Mouse (Mus musculus) CH12F3 (cell line): ENCODE measurements around the gene Grm2.

Experiments
- in situ Hi-C: fragments of 300-500 bp; cut with MboI; formaldehyde crosslinking; loops from 2 replicates; pipeline ENCODE4 v1.14.3; 2020; ENCODE audit warnings: low sequenced_read_pairs

Grm2 gene

DNA sequence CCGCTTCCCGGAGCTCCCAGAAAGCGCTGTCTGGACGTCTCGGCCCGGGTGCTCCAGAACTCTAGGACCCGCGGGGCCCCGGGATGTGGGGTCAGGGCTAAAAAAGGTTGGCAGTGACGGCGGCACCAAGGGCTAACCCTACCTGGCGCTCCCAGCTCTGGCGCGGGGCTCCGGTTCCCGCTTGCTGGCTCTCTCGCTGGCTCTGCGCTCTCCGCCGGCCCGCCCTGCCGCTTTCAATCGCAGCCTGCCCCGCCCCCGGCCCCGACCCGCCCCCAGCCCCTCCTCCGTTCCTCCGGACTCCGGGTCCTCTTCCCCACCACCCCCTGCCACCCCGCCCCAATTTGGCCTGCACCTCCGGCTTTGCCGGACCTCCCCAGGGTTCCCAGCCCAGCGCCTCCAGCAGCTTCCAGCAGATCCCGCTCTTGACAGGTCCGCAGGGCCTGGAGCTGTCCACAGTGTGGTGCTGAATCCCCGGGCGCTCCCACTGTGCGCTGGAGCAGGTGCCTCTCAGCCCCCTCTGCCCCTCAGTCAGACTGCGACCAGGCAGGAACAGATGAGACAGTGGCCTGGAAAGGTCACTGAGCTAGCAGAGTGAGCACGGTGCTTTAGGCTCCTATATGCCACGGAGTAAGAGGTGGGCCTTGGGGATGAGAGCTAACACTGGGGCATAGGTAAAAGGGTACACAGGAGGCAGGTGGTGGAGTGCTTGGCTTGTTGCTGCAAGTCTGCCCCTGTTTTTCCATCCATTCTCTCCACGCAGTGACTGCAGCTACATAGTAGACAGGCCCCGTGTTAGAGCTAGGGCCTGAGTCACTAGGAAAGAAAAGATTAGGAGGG is at the start of gene Grm2:
Gene Grm2 (minus strand): TSS at position 199 of the 837 bp plus-strand sequence.
- in situ Hi-C loops: no loop called here

DNA sequence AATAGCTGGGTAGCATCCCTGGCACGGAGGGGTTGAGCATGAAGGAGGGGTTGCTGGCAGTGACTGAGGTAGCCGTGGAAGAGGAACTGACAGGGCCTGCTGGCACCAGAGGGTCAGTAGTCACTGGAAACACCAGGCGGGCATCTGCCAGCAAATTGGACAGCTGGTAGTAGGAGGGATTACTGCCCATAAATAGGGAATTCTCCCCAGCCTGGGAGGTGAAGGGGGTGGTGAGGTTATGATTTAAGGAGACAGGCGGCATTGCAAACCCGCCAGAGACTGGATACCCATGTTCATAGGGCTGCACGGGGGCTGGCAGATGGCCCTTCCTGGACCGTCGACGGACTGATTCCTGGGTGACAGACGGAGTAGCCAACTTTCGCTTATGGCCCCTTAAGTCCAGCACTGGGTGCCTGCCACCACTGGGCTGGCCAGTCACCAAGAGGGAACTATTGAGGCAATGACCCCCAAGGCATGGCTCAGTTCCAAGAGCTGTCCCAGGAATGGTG is 37.1 kb upstream of the Grm2 start:
- in situ Hi-C loops: loop anchor here (25.0 kb wide), 1 partner anchor 119 kb away; the partner anchor contains the start of gene Dcaf1

DNA sequence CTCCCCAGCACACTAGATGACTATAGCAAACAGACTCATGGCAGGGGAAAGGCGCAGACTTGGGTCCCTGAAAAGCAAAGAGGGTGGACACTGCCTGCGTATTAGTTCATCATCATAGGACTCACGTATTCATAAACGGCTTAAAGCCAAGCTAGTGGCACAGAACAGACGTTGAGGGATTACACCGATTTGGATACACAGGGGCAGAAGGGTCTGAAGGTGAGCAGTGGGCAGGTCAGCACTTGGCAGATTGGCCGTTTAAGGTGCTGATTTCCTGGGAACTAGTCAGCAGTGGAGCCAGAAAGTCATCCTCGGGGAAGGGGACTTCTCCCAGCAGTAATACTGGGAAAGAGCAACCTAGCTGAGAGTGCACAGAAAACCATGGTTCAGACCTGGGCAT is 33.0 kb upstream of the Grm2 start:
- in situ Hi-C loops: loop anchor here (25.0 kb wide), 1 partner anchor 123 kb away; the partner anchor contains the start of gene Dcaf1

DNA sequence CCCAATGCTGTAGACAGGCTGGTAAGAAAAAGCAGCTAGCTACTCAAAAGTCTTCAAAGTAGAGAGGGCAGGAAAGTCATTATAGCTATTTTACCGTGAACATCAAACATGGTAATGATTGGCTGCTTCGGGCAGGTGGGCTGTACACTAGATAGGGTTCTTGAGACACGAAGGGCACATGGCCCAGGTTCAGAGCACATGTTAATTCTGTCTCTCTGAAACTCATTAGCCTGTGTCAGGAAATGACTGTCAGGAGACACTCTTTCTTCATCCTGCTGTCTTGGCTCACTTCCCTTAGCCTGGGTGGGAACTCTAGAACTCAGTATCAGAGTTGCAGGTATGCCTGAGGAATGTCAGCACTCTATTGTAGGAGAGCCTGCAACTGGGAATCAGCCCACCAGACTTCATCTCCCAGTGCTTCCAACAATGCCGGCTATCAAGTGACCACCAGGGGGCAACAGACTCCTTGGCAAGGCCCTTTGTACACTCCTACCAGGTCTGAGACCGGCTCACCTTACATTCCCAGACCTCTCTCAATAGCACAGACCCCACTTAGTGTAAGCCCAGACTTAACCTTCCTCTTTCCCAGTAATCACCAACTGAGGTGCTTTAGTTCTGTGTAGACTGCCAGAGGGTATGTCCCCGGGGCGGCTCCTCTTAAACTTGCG is 31.2 kb upstream of the Grm2 start:
- in situ Hi-C loops: loop anchor here (25.0 kb wide), 1 partner anchor 125 kb away; the partner anchor contains the start of gene Dcaf1

DNA sequence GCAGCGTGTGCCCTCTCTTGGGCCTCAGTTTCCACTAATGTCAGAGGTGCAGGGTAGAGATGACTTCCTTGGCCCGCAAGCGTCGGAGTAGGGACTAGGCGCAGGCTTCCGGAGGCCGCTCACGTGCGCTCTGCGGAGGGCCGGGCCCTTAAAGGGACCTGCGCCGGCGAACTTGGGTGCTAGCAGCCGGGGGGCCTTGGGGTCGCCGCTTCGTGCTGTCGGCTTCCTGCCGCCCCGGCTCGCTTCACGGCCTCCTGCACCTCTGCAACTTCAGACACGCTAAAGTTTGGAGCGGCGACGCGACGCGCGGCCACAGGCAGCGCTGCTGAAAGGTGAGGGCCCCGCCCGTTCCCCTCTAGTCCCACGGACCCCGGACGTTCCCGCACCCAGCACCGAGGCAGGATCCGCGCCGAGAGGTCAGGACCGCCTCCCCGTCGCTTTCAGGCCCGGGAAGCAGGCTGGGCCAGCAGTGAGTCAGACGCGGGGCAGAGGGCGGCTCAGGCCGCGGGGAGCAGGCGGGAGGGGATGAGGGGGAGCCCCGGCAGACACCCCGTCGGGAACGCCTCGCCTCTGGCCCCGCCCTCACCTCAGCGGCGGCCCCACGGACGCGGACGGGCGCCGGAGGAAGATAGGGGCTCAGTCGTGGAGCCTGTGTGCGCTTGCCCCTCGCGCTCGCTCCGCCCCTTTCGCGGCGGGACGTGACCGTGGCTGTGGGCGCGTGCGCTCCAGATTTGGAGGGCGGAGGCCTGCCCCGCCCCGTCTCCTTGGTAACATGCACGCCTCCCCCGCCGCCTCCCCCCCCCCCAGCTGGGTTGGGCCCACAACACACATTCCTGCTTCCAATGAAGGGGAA is 29.6 kb upstream of the Grm2 start, which contains the start of gene Tex264:
Gene Tex264 (minus strand): TSS at position 679 of the 853 bp plus-strand sequence.
- in situ Hi-C loops: loop anchor here (25.0 kb wide), 1 partner anchor 127 kb away; the partner anchor contains the start of gene Dcaf1

DNA sequence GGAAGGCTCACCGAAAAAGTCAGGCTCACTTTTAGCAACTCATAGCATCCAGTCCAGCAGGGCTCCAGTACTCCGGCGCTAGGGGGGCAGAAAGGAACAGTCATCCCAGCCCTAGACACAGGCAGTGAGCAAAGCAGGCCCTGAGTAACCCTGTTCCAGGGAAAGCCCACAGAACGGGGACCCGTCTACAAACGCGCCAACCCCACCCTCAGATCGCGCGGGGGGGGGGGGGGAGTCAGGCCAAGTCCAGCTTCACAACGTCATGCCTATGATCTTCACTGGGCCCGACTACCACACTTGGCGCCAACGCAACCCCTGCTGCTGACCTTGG is 29.0 kb upstream of the Grm2 start:
- in situ Hi-C loops: loop anchor here (25.0 kb wide), 1 partner anchor 127 kb away; the partner anchor contains the start of gene Dcaf1

DNA sequence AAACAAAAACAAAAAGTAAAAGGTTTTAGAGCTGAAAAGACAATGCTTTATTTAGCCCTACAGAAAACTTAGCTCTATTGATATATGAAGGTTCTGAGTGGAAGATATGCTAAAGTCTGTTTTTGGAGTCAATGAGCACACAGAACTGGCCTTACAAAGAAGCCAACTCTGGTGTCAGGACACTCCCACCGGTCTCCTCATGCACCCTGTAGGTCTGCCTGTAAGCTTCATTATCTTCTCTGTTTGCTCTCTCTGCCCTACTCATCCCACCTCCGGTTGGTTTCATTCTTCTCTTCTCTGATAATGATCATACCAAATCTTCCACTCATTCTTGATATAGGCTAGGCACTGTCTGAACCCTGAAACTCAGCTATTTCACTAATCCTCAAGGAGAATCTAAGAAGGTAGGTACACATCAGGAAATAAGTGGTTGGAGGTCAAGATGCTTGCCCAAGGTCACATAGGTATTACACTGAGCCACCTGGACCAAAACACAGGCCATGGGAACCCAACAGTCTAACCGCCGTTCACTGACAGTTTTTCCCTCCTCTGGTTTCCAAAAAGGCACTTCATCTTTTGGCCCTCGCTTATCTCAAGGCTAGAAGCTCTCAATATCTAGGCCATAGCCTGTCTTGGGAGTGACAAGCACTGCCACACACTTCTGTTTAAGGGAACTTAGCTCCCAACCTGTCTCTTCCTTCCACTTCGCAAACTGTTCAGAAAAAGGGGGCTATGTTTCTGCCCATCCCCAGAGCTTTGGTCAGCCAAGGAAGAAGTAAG is 28.4 kb upstream of the Grm2 start:
- in situ Hi-C loops: loop anchor here (25.0 kb wide), 1 partner anchor 128 kb away; the partner anchor contains the start of gene Dcaf1

DNA sequence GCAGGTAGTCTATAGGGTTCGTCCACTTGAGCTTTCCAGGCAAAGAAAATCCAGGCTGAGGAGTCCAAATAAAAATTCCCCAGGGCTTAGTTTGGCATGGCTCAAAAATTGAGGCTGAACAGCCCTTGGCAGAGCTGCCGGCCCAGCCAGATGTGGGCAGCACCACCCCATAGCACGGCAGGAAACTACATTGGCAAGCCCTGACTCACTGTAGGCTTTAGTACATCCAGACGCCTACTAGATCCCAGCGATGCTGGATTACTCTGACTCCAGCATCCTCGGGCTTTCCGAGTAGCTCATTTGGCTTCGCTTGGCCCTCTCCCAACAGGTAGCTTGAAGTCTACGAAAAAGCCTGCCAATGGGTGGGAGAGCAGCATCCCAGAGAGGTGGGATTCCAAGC is 25.1 kb upstream of the Grm2 start:
- in situ Hi-C loops: loop anchor here (25.0 kb wide), 1 partner anchor 131 kb away; the partner anchor contains the start of gene Dcaf1

DNA sequence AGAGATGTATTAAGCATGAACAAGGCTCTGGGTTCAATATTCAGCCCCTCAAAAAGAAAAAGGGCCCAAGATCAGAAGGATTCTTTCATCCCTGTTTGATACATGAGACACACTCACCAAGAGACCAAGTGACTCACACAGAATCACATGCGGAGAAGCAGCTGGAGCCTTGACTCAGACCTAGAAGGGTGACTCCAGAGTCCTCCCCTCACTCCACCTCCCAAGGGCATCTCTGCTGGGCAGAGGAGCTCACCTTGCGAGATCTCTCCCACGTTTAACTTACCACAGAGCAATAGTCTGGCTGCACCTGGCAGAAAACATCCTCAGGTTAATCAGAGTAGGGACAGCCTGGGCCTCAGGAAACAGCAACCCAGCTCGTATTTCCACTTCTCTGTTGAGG is 22.4 kb upstream of the Grm2 start:
- in situ Hi-C loops: loop anchor here (25.0 kb wide), 1 partner anchor 134 kb away; the partner anchor contains the start of gene Dcaf1

DNA sequence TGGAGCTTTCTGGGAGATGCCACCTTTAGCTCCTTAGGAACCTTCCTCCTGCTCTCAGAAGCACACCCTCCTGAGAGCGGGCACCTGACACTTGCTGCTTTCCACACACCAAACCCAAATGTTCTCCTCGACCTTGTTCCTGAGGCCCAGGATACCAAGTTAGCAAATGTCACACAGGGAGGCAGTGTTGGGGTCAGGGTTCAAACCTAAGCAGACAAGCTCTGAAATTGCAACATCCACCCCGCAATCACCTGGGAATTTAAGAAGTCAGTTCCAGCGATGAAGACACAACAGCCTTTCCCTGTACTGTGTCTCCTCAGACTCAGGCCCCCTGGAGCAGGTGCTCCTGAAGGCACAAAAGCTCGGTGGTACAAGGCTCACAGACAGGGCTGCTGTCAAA is 21.8 kb upstream of the Grm2 start:
- in situ Hi-C loops: loop anchor here (25.0 kb wide), 1 partner anchor 135 kb away; the partner anchor contains the start of gene Dcaf1

DNA sequence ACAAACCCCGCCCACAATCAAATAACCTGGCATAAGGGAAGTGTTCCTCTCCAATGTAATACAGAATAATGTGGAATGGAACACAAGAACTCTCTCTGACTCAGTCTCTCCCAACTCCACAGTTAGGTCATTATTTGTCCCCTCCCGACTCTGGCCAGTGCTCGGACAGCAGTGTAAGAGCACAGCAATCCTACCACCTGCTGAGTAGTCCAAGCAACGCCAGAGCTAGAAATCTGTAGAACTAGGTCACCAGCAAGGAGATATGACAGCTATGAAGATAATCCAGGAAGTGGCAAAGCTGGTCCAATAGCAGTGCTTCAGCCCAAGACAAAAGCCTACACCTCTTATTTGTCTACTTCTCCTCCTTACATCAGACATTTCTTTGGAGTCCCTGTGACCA is 20.7 kb upstream of the Grm2 start:
- in situ Hi-C loops: loop anchor here (25.0 kb wide), 1 partner anchor 136 kb away; the partner anchor contains the start of gene Dcaf1

DNA sequence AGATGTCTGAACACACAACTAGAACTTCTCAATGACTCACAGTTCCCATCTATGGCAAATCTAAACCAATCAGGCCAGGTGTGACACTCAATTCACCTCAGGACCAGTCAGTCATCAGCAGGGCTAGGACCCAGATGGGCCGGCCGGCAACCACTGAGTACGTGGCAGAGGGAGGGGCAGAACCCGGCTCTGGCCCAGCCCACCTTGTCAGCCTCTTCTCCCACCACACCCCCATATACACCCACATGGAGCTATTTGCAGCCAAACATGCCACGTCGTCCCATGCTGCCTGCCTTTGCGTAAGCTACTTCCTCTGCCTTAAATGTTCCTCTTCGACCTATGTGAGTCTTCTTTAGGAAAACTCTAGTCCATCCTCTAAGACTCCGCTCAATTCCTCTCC is 20.1 kb upstream of the Grm2 start:
- in situ Hi-C loops: loop anchor here (25.0 kb wide), 1 partner anchor 136 kb away; the partner anchor contains the start of gene Dcaf1

DNA sequence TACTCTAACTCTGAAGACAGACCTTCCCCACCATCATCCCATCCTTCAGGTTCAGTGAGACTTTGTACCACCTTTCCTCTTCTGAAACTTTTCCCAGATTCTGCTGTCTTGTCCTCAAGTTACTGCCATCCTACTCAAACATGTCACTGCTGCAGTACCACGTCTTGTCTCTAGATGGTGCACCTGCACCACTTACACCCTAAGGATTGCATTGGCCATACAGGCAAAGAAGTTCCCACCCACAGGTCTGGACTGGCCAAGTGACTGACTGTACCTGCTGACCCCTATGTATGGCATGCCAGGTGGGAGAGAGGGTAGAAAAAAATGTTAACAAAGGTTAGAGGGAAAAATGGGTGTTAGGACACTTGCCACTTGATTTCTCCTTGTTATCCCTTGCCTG is 19.6 kb upstream of the Grm2 start:
- in situ Hi-C loops: loop anchor here (25.0 kb wide), 1 partner anchor 137 kb away; the partner anchor contains the start of gene Dcaf1

DNA sequence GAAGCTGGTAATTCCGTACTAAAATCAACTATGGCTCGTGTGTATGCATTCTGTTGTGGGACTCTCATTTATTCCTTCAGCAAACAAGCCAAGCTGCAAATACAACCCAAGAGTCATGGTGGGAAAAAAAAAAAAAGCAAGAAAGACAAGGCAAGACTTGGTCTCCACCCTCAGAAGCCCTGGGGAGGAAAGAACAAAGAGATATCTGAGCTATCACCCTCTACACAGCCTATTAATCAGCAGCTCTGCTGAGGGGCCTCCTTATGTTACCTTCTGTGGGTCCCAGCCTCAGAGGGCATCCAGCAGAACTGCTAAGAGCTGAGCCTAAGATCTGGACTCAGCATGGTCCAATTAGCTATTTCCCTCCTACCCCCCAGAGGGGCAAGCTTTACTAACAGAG is 18.0 kb upstream of the Grm2 start:
- in situ Hi-C loops: no loop called here

DNA sequence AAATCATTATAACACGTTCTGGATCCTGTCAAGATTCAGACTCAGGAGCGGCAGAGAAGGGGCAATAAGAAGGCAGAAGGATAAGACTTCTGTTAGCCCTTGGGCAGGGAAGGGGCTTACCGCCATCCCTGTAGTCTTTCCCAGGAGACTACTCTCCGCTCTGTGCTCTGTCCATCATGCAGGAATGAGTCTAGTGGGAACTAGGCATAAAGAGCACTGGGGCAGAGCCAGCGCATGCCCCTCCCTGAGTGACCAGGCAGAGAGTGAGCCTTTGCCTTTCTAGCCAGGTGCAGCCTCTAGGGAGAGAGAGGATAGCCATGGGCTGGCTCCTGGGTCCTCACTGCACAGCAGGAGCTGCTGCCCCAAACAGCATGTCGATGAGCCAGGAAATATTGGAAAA is 9.0 kb upstream of the Grm2 start:
- in situ Hi-C loops: no loop called here

DNA sequence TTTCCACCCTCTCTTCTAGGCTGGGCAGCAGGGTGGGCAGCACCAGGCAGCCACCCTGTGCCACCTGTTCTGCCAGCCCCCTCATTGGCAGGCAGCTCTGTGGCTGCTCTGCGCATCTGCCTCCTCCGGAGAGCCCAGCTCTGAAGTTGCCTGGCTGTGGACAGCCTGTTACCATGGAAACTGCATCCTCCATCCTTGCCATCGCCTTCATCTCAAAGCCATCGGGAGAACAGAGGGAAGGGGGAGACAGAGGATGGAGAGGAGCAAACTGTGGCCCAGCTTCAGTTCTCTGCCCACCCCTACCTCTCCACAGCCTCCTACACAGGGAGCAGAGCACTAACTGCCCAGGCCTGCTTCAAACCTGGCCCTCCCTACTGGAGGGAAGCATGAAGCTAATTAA is 8.6 kb upstream of the Grm2 start:
- in situ Hi-C loops: no loop called here

DNA sequence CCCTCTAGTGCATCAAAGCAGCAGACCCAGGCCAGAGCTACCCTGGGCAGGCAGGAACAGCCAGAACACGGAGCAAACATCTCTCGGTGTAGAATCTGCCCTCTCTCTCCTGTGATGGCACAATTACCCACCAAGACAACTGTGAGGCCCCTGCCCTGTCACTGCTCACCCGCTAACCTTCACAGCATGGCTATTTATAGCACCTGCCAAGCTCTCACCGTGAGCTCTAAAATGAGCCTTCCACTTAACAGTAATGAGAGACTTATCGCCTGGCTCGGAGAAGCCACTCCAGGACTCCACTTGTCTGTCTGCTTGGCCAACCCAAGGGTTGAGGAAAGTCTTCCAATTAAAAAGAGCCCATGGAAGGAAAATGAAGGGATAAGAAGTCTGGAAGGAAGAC is 7.3 kb upstream of the Grm2 start:
- in situ Hi-C loops: no loop called here

DNA sequence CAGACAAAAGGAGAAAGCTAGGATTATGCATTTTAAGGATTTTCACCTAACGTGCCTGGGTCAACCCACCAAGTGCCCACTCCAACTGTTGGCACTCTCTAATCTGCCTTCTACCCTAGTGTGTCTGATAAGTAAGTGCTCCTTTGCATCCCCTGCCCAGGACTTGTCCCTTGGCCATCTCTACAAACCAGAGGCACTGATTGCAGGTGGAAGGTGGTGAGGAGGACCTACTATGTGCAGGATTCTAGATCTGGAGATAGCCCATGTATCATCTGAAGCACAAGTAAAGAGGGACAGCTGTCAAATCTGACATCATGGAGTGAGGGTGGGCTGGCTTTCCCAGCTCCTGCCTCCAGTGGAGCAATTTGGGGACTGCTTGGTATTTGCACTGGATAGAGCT is 4.1 kb upstream of the Grm2 start:
- in situ Hi-C loops: no loop called here

DNA sequence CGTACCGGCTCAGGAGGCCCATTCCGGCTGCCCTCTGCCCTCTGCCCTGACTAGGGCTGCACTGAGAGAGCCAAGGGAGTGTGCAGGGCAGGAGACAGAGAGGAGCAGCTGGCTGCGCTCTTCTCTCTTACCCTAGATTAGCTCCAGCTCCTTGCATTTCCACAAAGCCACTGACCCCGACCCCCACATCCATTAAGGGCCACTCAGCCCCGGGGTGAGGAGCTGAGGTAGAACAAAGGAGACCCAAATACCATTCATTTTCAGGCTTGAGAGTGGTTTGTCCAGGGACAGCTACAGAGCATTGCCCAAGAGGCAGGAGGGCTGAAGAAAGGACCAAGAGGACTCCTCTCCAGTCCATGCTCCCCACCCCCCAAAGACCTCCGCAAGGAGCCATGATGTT is 3.6 kb upstream of the Grm2 start:
- in situ Hi-C loops: no loop called here

DNA sequence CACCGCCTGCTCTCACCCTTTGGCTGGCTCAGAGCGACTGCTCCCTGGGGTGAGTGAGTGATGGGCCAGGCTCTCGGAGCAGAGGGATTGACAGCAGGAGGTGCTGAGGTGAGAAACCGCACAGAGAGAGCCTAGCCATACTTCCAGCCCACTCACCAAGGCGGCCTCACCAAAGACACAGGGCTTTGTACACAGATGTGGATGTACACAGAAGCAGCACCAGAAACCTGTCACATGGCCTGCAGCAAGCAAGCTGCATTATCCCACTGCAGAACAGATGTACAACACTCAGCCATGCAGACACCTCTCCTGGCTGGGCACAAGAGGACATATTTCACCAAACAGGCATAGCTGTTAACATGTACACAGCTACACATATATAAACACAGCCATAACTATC is 1.7 kb upstream of the Grm2 start:
- in situ Hi-C loops: no loop called here
